Mouse (Mus musculus) intestine, postnatal 0 days (tissue): ENCODE results near the gene Tysnd1. TPM values are rescaled to one million over a fixed set of nuclear protein-coding genes. Genes with fewer than 3 reads are reported as not detected.

Source experiments
- ATAC-seq: fragments of 200-750 bp; cut with Nextera tagmentation; 2 replicates; pipeline ENCODE4 v1.8.0; 2017; ENCODE audit warnings: mild to moderate bottlenecking, moderate TSS enrichment, moderate library complexity
- H3K27ac ChIP-seq: fragments of 300-500 bp; sonication (generic); 2 replicates; pipeline ENCODE4 v1.5.1; 2014; ENCODE audit warnings: mild to moderate bottlenecking, low read depth, low read length, moderate library complexity
- H3K27me3 ChIP-seq: fragments of 300-500 bp; sonication (generic); replicated peaks from 2 replicates; pipeline ENCODE4 v1.6.1; 2014; ENCODE audit warnings: low read length, mixed read lengths; ENCODE audit not compliant: control insufficient read depth, insufficient read depth
- H3K36me3 ChIP-seq: fragments of 300-500 bp; sonication (generic); 2 replicates; pipeline ENCODE4 v1.6.1; 2014; ENCODE audit warnings: mild to moderate bottlenecking, moderate library complexity; ENCODE audit not compliant: control insufficient read depth, insufficient read depth
- H3K4me1 ChIP-seq: fragments of 300-500 bp; sonication (generic); replicated peaks from 2 replicates; pipeline ENCODE4 v1.6.1; 2014; ENCODE audit warnings: antibody characterized with exemption, low read length, mixed read lengths; ENCODE audit not compliant: control insufficient read depth, insufficient read depth
- H3K4me2 ChIP-seq: fragments of 300-500 bp; sonication (generic); replicated peaks from 2 replicates; pipeline ENCODE4 v1.6.1; 2014; ENCODE audit warnings: low read depth, mild to moderate bottlenecking, moderate library complexity
- H3K4me3 ChIP-seq: fragments of 300-500 bp; sonication (generic); 2 replicates; pipeline ENCODE4 v1.5.1; 2014; ENCODE audit warnings: low read depth, low read length
- H3K9ac ChIP-seq: fragments of 300-500 bp; sonication (generic); 2 replicates; pipeline ENCODE4 v1.6.1; 2014; ENCODE audit warnings: mild to moderate bottlenecking, low read depth, low read length
- H3K9me3 ChIP-seq: fragments of 300-500 bp; sonication (generic); 2 replicates; pipeline ENCODE4 v1.6.1; 2016; ENCODE audit warnings: mixed run types; ENCODE audit not compliant: control insufficient read depth
- CTCF ChIP-seq: sonication (generic); IDR thresholded peaks from 2 replicates; pipeline ENCODE4 v1.5.1; 2016; ENCODE audit warnings: low read depth, mild to moderate bottlenecking, control low read depth, antibody characterized with exemption, moderate library complexity
- WGBS: fragments of 180-500 bp; shearing (Covaris S2); extraction: QIAGEN DNeasy Blood & Tissue Kit; methylation state at CpG from one replicate; pipeline ENCODE4 v1.1.7; 2014; 5-methylcytosine and 5-hydroxymethylcytosine counted together
- polyA plus RNA-seq: library from polyadenylated mRNA; unstranded; fragments of >200 nt; fragmentation: Nextera tagmentation; extraction: Ambion mirVana; gene quantifications from 2 replicates; pipeline ENCODE4 v1.2.1, GENCODE M21; 2015

Gene Tysnd1
- polyA plus RNA-seq = 22.2 and 24.7 TPM in 2 replicates

DNA sequence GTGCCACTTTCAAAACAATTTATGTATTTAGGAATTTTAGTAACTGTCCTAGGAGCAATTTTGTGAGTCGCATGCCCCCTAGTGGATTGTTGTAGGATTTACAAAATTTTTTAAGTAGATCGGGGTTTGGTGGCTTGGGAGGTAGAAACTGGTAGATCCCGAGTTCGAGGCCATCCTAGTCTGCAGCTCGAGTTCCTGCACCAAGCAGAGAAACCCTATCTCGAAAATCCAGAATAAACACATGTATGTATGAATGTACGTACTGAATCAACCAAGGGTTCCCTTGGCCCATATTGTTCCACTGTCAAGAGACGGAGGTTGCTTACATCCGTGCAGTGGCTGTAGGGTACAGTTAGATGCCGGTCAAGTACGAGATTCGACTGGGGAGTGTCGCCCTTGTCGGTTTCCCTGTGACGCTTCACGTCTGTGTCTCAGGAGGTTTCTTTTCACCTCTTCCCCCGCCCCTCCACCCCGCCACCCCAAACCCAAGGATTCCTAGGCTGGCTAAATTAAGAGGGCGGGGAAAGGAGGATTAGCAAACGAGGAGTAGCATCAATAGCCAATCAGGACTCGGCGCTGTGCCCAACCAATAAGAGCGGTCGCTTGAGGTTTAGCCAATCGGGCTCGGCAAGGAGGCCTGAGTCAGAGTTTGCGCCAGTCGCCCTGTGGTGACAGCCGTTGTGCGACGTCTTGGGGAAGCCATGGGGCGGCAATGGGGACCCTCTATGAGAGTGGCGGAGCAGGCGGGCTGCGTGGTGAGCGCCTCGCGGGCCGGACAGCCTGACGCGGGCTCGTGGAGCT, at the start of gene Tysnd1:
Gene Tysnd1, plus strand, starts transcription at position 645 of the 801 bp plus-strand sequence.
- under 1% methylated on average over 42 of the region's 42 CpGs for WGBS
- ATAC-seq = peak; percentile 93
- peaks cover 31% of the 10 kb centered on the region for H3K36me3 ChIP-seq

DNA sequence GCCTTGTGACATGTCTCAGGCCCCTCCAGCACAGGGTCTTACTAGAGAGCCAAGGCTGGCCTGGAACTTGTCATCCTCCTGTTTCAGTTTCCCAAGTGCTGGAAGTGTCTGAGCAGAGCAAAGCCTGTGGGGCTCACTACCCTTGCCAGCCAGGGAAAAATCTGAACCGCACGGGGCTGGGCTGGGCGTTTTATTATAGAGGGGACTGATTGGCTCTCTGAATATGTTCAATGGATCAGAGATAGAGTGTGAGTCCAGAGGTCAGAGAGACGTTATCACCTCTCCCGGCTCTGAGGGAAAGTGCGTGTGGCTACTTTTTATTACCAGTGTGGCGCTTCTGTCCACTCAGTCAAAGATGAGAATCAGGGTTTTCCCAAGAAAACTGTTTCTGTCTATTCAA, 48.8 kb upstream of the Tysnd1 start:
- Histone ChIP-seq H3K9me3 (no peaks in the 10 kb centered on the region), H3K4me1 (peaks cover 16% of the 10 kb centered on the region), H3K4me3 (no peak overlapping the region), H3K27me3 (no peaks in the 10 kb centered on the region), H3K27ac (no peak overlapping the region; the same call in 1 of the 2 replicates), H3K36me3 (no peaks in the 10 kb centered on the region; the same call in 1 of the 2 replicates), H3K9ac (no peak overlapping the region), H3K4me2 (peak overlapping the region; percentile 35)
- no peak for TF ChIP-seq CTCF
- peak; percentile 76 for ATAC-seq
- 19% methylated on average over 7 of the region's 7 CpGs for whole genome bisulfite sequencing

More for the DNA sequence above, at the start of gene Tysnd1:
- peak within 1 kb of the TSS; percentile 93 for H3K4me3 ChIP-seq
- no peaks in the 10 kb centered on the region for H3K9me3 ChIP-seq
- peak within 1 kb of the TSS; percentile 99 for H3K4me2 ChIP-seq
- peak within 1 kb of the TSS; percentile 78 for H3K9ac ChIP-seq
- H3K27ac ChIP-seq = peak within 1 kb of the TSS; percentile 76
- H3K4me1 ChIP-seq = peaks cover 7% of the 10 kb centered on the region; the same call in 1 of the 2 replicates
- TF ChIP-seq CTCF = peak; percentile 56
- no peaks in the 10 kb centered on the region for H3K27me3 ChIP-seq

GRCm38 (mm10) chr10:61647790-61648736, 47.3 kb upstream of the Tysnd1 start, which contains the start of gene Ppa1:
Ppa1 (plus strand) TSS chr10:61648552.
- Histone ChIP-seq H3K4me3 (peak within 1 kb of the TSS; percentile 85), H3K27ac (peak within 1 kb of the TSS; percentile 90), H3K4me2 (peak within 1 kb of the TSS; percentile 93), H3K27me3 (no peaks in the 10 kb centered on the region), H3K36me3 (peaks cover 6% of the 10 kb centered on the region; the same call in 1 of the 2 replicates), H3K9ac (peak within 1 kb of the TSS; percentile 74), H3K9me3 (no peaks in the 10 kb centered on the region), H3K4me1 (peaks cover 16% of the 10 kb centered on the region)
- TF ChIP-seq CTCF = no peak
- ATAC-seq = peak; percentile 85
- WGBS = under 1% methylated on average over 48 of the region's 50 CpGs

DNA sequence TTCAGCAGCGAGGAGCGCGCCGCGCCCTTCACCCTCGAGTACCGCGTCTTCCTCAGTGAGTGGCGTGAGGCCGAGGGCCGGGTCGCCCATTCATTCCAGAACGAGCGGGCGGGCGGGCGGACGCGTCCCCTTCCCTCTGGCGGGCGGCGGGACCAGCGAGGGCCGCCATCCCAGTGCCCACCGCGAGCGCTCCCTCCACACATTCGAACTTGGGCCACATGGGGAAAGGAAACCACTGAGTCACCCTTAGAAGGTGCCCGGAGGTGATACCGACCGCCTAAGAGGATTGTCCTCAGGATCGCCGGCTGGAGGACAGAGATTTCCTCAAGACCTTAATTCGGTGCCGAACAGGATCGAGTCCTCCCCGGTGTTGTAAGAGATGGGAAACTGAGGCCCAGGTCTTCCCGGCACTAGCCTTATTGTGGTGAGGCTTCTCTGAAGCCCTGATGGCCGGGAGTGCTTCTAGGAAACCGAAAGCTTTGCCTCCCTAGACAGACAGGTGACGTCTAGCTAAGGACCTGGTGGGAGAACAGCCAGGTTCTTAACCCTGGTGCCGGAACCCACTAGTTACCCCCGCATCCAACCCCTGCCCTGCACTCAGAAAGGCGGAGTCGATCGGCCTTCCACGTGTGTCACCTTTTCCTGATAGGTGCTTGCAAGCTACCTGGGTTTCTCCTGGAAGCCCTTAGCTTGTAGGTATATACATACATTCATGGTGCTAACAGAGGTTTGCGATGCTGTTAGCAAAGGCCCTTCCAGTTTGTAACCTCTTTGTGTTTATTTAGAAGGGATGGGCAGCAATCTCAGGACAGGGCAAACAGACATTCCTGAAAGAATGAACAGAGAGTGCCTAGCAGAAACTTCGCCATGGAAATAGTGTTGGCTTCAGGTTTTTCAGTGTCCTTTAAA, 46.3 kb upstream of the Tysnd1 start:
- Histone ChIP-seq H3K4me2 (peak overlapping the region; percentile 93), H3K9me3 (no peaks in the 10 kb centered on the region), H3K27ac (peak overlapping the region; percentile 90), H3K4me1 (peaks cover 16% of the 10 kb centered on the region), H3K27me3 (no peaks in the 10 kb centered on the region), H3K4me3 (peak overlapping the region; percentile 85), H3K9ac (peak overlapping the region; percentile 74), H3K36me3 (peaks cover 6% of the 10 kb centered on the region; the same call in 1 of the 2 replicates)
- 2% methylated on average over 41 of the region's 49 CpGs for WGBS
- no peak; the same call in 1 of the 2 replicates for TF ChIP-seq CTCF
- ATAC-seq = peak; percentile 48

GRCm38 (mm10) chr10:61654105-61654504, 41.2 kb upstream of the Tysnd1 start:
- H3K36me3 ChIP-seq = peaks cover 6% of the 10 kb centered on the region; the same call in 1 of the 2 replicates
- ATAC-seq = no peak
- peaks cover 10% of the 10 kb centered on the region; the same call in 1 of the 2 replicates for H3K4me1 ChIP-seq
- no peak overlapping the region for H3K9ac ChIP-seq
- H3K4me2 ChIP-seq = no peak overlapping the region
- TF ChIP-seq CTCF = no peak
- no peak overlapping the region for H3K27ac ChIP-seq
- no peaks in the 10 kb centered on the region for H3K27me3 ChIP-seq
- no peaks in the 10 kb centered on the region for H3K9me3 ChIP-seq
- H3K4me3 ChIP-seq = no peak overlapping the region
- WGBS = 91% methylated on average over 4 of the region's 4 CpGs
